ENCODE assay signal across 16 mouse cellular contexts in genomic region chr6:129048381-129048780, GRCm38 (mm10). TPM values are rescaled to one million over a fixed set of nuclear protein-coding genes. Genes with fewer than 3 reads are reported as not detected.
DNase-seq lines count a peak whose midpoint lies in the region; ATAC-seq lines count a peak whose summit lies in the region.
"Had no signal": no experiment of that assay in that cellular context is flagged by ENCODE, and none has a peak within 500 bp of the region (broad histone marks: within the 10 kb centered on the region; RNA-seq: fewer than 3 reads in every experiment).

No protein-coding gene starts in this region.

- no peaks in the 10 kb centered on the region for H3K36me3 ChIP-seq in heart, embryonic 16.5 days (ENCODE audit: control insufficient read depth, insufficient read depth)
- no peaks in the 10 kb centered on the region for H3K36me3 ChIP-seq in midbrain, embryonic 14.5 days (ENCODE audit: control insufficient read depth, insufficient read depth, low read length)
- no peaks in the 10 kb centered on the region for H3K36me3 ChIP-seq in midbrain, embryonic 16.5 days (ENCODE audit: control insufficient read depth, insufficient read depth, low read length)
- no peaks in the 10 kb centered on the region for H3K36me3 ChIP-seq in liver, embryonic 16.5 days (ENCODE audit: control insufficient read depth, insufficient read depth)
- H3K36me3 ChIP-seq: limb, embryonic 15.5 days had no signal

- no peak overlapping the region for H3K27ac ChIP-seq in heart, embryonic 16.5 days (ENCODE audit: low read length)
- H3K27ac ChIP-seq in midbrain, embryonic 14.5 days (replicated peaks; ENCODE audit: low read depth, low read length): no peak overlapping the region
- H3K27ac ChIP-seq in midbrain, embryonic 16.5 days (ENCODE audit: low read length): no peak overlapping the region
- peak overlapping the region; percentile 44; the same call in 1 of the 2 replicates for H3K27ac ChIP-seq in liver, embryonic 16.5 days (ENCODE audit: low read length)
- H3K27ac ChIP-seq: layer of hippocampus, adult 2 months; left cerebral cortex, adult 2 months; limb, embryonic 15.5 days had no signal

- peak overlapping the region; percentile 73 for H3K4me2 ChIP-seq in heart, embryonic 16.5 days (ENCODE audit: low read depth, low read length)
- no peak overlapping the region for H3K4me2 ChIP-seq in midbrain, embryonic 14.5 days (ENCODE audit: low read length)
- H3K4me2 ChIP-seq in midbrain, embryonic 16.5 days (ENCODE audit: low read length): no peak overlapping the region
- no peak overlapping the region for H3K4me2 ChIP-seq in liver, embryonic 16.5 days (ENCODE audit: low read depth, low read length)

- no peak overlapping the region for H3K9ac ChIP-seq in heart, embryonic 16.5 days (ENCODE audit: low read length)
- no peak overlapping the region for H3K9ac ChIP-seq in midbrain, embryonic 14.5 days (replicated peaks; ENCODE audit: low read length)
- no peak overlapping the region for H3K9ac ChIP-seq in midbrain, embryonic 16.5 days (ENCODE audit: low read depth, low read length)
- no peak overlapping the region for H3K9ac ChIP-seq in liver, embryonic 16.5 days (ENCODE audit: low read depth, low read length)
- H3K9ac ChIP-seq: limb, embryonic 15.5 days had no signal

- no peak for DNase-seq in heart, postnatal 4 days
- peak; percentile 0 for DNase-seq in midbrain, embryonic 14.5 days
- DNase-seq in liver: peak; percentile 12
- DNase-seq in right cerebral cortex, adult 18-20 months: no peak
- DNase-seq: cerebellum, adult 8-10 months had no signal

- H3K9me3 ChIP-seq in heart, embryonic 16.5 days (replicated peaks; ENCODE audit: control insufficient read depth, low read length): no peaks in the 10 kb centered on the region
- H3K9me3 ChIP-seq in midbrain, embryonic 14.5 days (ENCODE audit: control insufficient read depth, low read length): no peaks in the 10 kb centered on the region
- no peaks in the 10 kb centered on the region for H3K9me3 ChIP-seq in midbrain, embryonic 16.5 days (replicated peaks; ENCODE audit: control insufficient read depth, low read length, poor library complexity, severe bottlenecking)
- no peaks in the 10 kb centered on the region for H3K9me3 ChIP-seq in liver, embryonic 16.5 days (replicated peaks; ENCODE audit: control insufficient read depth, low read length)
- H3K9me3 ChIP-seq: limb, embryonic 15.5 days had no signal

- H3K27me3 ChIP-seq in heart, embryonic 16.5 days (ENCODE audit: control insufficient read depth, insufficient read depth, low read length): no peaks in the 10 kb centered on the region
- no peaks in the 10 kb centered on the region for H3K27me3 ChIP-seq in midbrain, embryonic 14.5 days (ENCODE audit: control insufficient read depth, insufficient read depth, low read length)
- H3K27me3 ChIP-seq in midbrain, embryonic 16.5 days (ENCODE audit: control insufficient read depth, insufficient read depth, low read depth, low read length): no peaks in the 10 kb centered on the region
- H3K27me3 ChIP-seq in liver, embryonic 16.5 days (ENCODE audit: control insufficient read depth, insufficient read depth, low read depth, low read length): no peaks in the 10 kb centered on the region
- H3K27me3 ChIP-seq: CH12.LX; limb, embryonic 15.5 days had no signal

- no peak overlapping the region for H3K4me3 ChIP-seq in heart, embryonic 16.5 days (ENCODE audit: low read length)
- H3K4me3 ChIP-seq in midbrain, embryonic 14.5 days (replicated peaks; ENCODE audit: low read depth, low read length): no peak overlapping the region
- no peak overlapping the region for H3K4me3 ChIP-seq in midbrain, embryonic 16.5 days (ENCODE audit: low read depth, low read length)
- H3K4me3 ChIP-seq in liver, embryonic 16.5 days (ENCODE audit: low read depth, low read length): no peak overlapping the region

- WGBS in heart, embryonic 16.5 days: 45% methylated on average over 4 of the region's 4 CpGs
- WGBS in midbrain, embryonic 14.5 days: 33% methylated on average over 4 of the region's 4 CpGs
- WGBS in midbrain, embryonic 16.5 days: 44% methylated on average over 4 of the region's 4 CpGs
- WGBS in liver, embryonic 16.5 days (ENCODE audit: insufficient replicate concordance): 34% methylated on average over 4 of the region's 4 CpGs

- no peak for ATAC-seq in heart, embryonic 16.5 days (replicated peaks; ENCODE audit: extremely low read depth, insufficient read depth, low FRiP score)
- no peak for ATAC-seq in midbrain, embryonic 14.5 days (ENCODE audit: low FRiP score, low TSS enrichment)
- ATAC-seq in midbrain, embryonic 16.5 days: no peak
- ATAC-seq in liver, embryonic 16.5 days (ENCODE audit: low read depth): no peak

- H3K4me1 ChIP-seq in heart, embryonic 16.5 days (ENCODE audit: control insufficient read depth, insufficient read depth, low read length): peaks cover 4% of the 10 kb centered on the region; the same call in 1 of the 2 replicates
- H3K4me1 ChIP-seq in midbrain, embryonic 14.5 days (ENCODE audit: control insufficient read depth, insufficient read depth, low read length): 0 out of 2 replicates have a peak, but pooled peaks cover 3% of the 10 kb centered on the region
- H3K4me1 ChIP-seq in midbrain, embryonic 16.5 days (ENCODE audit: control insufficient read depth, insufficient read depth, low read length): peaks cover 4% of the 10 kb centered on the region; the same call in 1 of the 2 replicates
- peaks cover 4% of the 10 kb centered on the region; the same call in 1 of the 2 replicates for H3K4me1 ChIP-seq in liver, embryonic 16.5 days (ENCODE audit: control insufficient read depth, low read depth, low read length)

RNA-seq across cellular contexts. Expression of gene Klrb1f, which starts 2.7 kb away (rescaled TPM):
- 0.54 and 0.55 TPM in 2 replicates for polyA plus RNA-seq in heart, embryonic 16.5 days (2015; fragmentation: Nextera tagmentation; extraction: Ambion mirVana)
- not detected for total RNA-seq in heart, postnatal 4 days (2021)
- polyA plus RNA-seq in midbrain, embryonic 14.5 days (2014; fragmentation: Nextera tagmentation; extraction: Ambion mirVana): 0.41 and 1.2 TPM in 2 replicates
- polyA plus RNA-seq in midbrain, embryonic 16.5 days (2015; fragmentation: Nextera tagmentation; extraction: Ambion mirVana): 0.80 and 0.87 TPM in 2 replicates
- 0.45 and 0.50 TPM in 2 replicates for polyA plus RNA-seq in liver, embryonic 16.5 days (2015; fragmentation: Nextera tagmentation; extraction: Ambion mirVana)
- total RNA-seq: gastrocnemius, postnatal 25 days; layer of hippocampus, adult 2 months; left cerebral cortex, adult 2 months had no signal
- polyA plus RNA-seq: Patski had no signal

RNA-seq across cellular contexts. Expression of gene Clec2e, which starts 52.3 kb away (rescaled TPM):
- 0.24 TPM in 1 of 2 replicates, not detected in the other for polyA plus RNA-seq in heart, embryonic 16.5 days (2015; fragmentation: Nextera tagmentation; extraction: Ambion mirVana)
- not detected for total RNA-seq in heart, postnatal 4 days (2021)
- not detected in 2 replicates for polyA plus RNA-seq in midbrain, embryonic 14.5 days (2014; fragmentation: Nextera tagmentation; extraction: Ambion mirVana)
- not detected in 2 replicates for polyA plus RNA-seq in midbrain, embryonic 16.5 days (2015; fragmentation: Nextera tagmentation; extraction: Ambion mirVana)
- 0.08 TPM in 1 of 2 replicates, not detected in the other for polyA plus RNA-seq in liver, embryonic 16.5 days (2015; fragmentation: Nextera tagmentation; extraction: Ambion mirVana)
- total RNA-seq: CH12.LX; layer of hippocampus, adult 2 months; left cerebral cortex, adult 2 months had no signal
- polyA plus RNA-seq: limb, embryonic 15.5 days; neural tube, embryonic 14.5 days; Patski; spleen, adult 2 months had no signal

Comparison
In these comparisons a context has a peak if more than half of its experiments do, and no peak if none do; other contexts are left out.
1. DNase-seq: peak in midbrain, embryonic 14.5 days (single experiment) and liver (single experiment); none in heart, postnatal 4 days (single experiment) and right cerebral cortex, adult 18-20 months (single experiment).